Mouse (Mus musculus): ENCODE measurements around the gene Pdgfb. TPM values are rescaled to one million over a fixed set of nuclear protein-coding genes. Genes with fewer than 3 reads are reported as not detected.

Pdgfb gene
- polyA plus RNA-seq, 1 experiment from 2014 or later, result 7.0 TPM

DNA sequence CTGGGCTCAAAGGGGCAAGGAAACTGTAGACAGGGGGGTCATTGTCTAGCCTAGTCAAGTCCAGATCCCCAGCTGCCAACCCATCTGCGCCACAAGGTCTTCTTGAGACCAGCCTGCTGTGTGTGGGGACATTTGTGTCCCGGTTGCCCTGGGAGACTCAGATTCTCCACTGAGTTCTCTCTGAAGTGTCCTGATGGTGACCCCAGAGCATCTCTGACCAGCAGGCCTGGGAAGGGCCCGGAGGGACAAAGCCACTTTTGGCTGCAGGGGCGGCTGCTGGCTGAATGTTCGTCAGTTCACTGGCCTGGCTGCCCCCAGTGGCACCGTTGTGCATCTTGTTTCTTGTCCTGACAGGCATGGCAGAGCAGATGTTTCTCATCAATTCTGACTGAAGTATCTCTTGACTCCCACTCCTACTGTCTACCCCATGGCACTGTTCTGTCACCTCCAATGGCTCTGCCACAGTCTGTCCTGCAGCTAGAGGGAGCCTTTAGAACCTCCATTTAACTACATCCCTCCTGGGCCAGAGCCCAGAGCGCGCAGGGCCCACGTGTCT lies 53.3 kb downstream of the Pdgfb start:
- no peaks in the 10 kb centered on the region for H3K36me3 ChIP-seq (ENCODE audit: control insufficient read depth, insufficient read depth, low read length)
- WGBS, result 65% methylated on average over 9 of the region's 9 CpGs
- H3K27me3 ChIP-seq (replicated peaks; ENCODE audit: control insufficient read depth, insufficient read depth, low read length), result no peaks in the 10 kb centered on the region
- no peaks in the 10 kb centered on the region for H3K4me1 ChIP-seq (ENCODE audit: control insufficient read depth, insufficient read depth, low read length)
- no peak overlapping the region for H3K4me3 ChIP-seq (ENCODE audit: low read length)
- H3K4me2 ChIP-seq (ENCODE audit: low read depth, low read length), result no peak overlapping the region
- H3K9ac ChIP-seq (ENCODE audit: low read depth, low read length), result no peak overlapping the region
- no peaks in the 10 kb centered on the region for H3K9me3 ChIP-seq (ENCODE audit: control insufficient read depth, low read length)
- no peak overlapping the region for H3K27ac ChIP-seq (ENCODE audit: low read length)
- peak; percentile 38; the same call in 1 of the 2 replicates for ATAC-seq

DNA sequence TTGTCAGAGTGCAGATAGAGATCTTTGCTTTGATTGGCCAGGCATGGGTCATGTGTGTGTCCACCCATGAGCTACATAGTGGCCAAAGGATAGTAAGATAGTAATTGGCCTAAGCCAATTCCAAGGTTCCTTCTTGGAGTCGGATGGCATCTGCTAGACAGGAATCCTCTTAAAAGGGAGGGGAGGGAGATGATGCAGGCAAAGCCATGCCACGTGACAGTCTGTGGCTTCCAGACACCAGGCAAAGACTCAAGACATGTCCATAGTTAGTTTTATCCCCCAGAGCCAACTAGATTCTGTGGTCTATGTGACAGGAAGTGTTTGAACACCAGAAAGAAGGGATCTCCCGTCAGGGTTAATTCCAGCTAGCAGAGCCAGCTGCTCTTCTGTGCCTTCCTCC lies 56.4 kb downstream of the Pdgfb start:
- Histone ChIP-seq H3K36me3 (ENCODE audit: control insufficient read depth, insufficient read depth, low read length) (no peaks in the 10 kb centered on the region), H3K4me3 (ENCODE audit: low read length) (no peak overlapping the region), H3K27me3 (replicated peaks; ENCODE audit: control insufficient read depth, insufficient read depth, low read length) (no peaks in the 10 kb centered on the region), H3K4me1 (ENCODE audit: control insufficient read depth, insufficient read depth, low read length) (no peaks in the 10 kb centered on the region), H3K9me3 (ENCODE audit: control insufficient read depth, low read length) (no peaks in the 10 kb centered on the region), H3K9ac (ENCODE audit: low read depth, low read length) (no peak overlapping the region), H3K4me2 (ENCODE audit: low read depth, low read length) (no peak overlapping the region), H3K27ac (ENCODE audit: low read length) (no peak overlapping the region)
- no peak for ATAC-seq
- 51% methylated on average over 3 of the region's 3 CpGs for WGBS

DNA sequence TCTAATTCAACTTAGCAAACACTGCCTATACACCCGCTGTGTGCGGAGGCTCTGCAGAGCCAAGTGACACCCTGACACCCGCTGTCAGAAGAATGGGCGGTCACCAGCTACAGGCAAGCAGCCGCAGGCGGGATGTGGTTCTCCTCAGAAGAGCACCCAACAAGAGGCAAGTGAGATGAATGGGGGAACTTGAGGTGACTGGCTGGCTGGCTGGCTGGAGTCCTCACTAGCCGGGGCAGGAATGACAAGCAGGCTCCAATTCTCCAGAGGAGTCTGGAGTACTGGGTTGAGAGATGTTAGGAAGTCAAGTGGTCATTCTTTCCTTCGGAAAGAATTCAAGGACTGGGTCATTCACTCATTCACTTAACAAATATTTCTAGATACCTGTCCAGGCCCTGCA lies 58.2 kb downstream of the Pdgfb start:
- no peaks in the 10 kb centered on the region for H3K27me3 ChIP-seq (replicated peaks; ENCODE audit: control insufficient read depth, insufficient read depth, low read length)
- peaks cover 13% of the 10 kb centered on the region for H3K4me1 ChIP-seq (ENCODE audit: control insufficient read depth, insufficient read depth, low read length)
- H3K4me2 ChIP-seq (ENCODE audit: low read depth, low read length), result no peak overlapping the region
- 71% methylated on average over 8 of the region's 8 CpGs for WGBS
- H3K27ac ChIP-seq (ENCODE audit: low read length), result no peak overlapping the region
- ATAC-seq, result no peak
- H3K36me3 ChIP-seq (ENCODE audit: control insufficient read depth, insufficient read depth, low read length), result no peaks in the 10 kb centered on the region
- H3K4me3 ChIP-seq (ENCODE audit: low read length), result no peak overlapping the region
- no peaks in the 10 kb centered on the region for H3K9me3 ChIP-seq (ENCODE audit: control insufficient read depth, low read length)
- H3K9ac ChIP-seq (ENCODE audit: low read depth, low read length), result no peak overlapping the region

DNA sequence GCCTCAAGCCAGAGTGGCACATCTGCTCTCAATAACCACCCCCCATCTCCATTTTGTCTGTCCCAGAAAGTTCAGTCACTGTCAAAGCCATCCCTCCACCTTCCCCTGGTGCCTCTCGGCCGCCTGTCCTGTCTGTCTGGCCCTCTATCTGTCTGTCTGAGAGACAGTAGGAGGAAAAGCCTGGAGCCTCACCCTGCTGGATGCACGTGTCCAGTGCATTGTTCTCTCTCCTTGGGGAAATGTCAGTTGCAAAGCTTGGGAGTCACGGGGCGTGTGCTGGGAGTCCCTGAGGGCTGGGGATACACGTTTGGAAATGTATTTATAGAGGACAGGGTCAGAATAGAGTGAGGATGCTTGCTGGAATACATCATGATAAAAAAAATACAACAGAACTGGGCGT lies 61.3 kb downstream of the Pdgfb start:
- H3K4me2 ChIP-seq (ENCODE audit: low read depth, low read length), result no peak overlapping the region
- no peaks in the 10 kb centered on the region for H3K9me3 ChIP-seq (ENCODE audit: control insufficient read depth, low read length)
- ATAC-seq, result no peak
- H3K36me3 ChIP-seq (ENCODE audit: control insufficient read depth, insufficient read depth, low read length), result no peaks in the 10 kb centered on the region
- H3K27ac ChIP-seq (ENCODE audit: low read length), result no peak overlapping the region
- H3K27me3 ChIP-seq (replicated peaks; ENCODE audit: control insufficient read depth, insufficient read depth, low read length), result no peaks in the 10 kb centered on the region
- H3K9ac ChIP-seq (ENCODE audit: low read depth, low read length), result no peak overlapping the region
- 66% methylated on average over 7 of the region's 7 CpGs for WGBS
- no peak overlapping the region for H3K4me3 ChIP-seq (ENCODE audit: low read length)
- peaks cover 32% of the 10 kb centered on the region for H3K4me1 ChIP-seq (ENCODE audit: control insufficient read depth, insufficient read depth, low read length)

DNA sequence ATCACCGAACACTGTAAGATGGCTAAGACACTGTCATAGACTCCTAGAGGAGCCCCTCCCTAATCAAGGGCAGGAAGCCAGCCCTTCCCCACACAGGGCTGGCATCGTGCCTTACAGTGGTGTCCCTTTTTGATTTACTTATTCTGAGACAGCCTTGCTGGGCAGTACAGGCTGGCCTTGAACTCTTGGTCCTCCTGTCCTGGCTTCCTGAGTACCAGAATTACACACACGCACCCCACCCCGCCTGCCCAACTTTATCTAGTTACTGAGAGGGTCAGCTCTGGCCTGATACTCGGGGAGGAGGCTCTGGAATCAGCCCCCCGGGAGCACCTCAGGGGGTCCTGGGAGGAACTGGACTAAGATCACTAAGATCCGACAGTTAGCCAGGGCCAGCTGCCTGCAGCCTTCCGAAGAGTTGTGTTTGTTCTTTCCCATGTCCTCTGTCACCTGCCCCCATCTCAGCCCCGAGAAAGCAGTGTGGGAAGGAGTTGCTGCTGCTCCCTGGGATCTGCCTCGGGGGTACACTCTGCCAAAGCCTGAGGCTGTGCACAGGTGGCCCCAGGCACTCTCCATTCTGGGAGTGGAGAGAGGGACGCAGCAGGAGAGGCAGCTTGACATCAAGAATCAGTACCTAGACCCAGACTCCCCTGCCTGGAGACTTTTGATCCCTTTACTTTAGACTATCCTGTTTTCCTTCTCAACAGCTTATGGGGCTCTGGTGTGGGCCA lies 62.1 kb downstream of the Pdgfb start:
- no peak overlapping the region for H3K4me2 ChIP-seq (ENCODE audit: low read depth, low read length)
- H3K4me3 ChIP-seq (ENCODE audit: low read length), result no peak overlapping the region
- H3K4me1 ChIP-seq (ENCODE audit: control insufficient read depth, insufficient read depth, low read length), result peaks cover 32% of the 10 kb centered on the region
- no peaks in the 10 kb centered on the region for H3K9me3 ChIP-seq (ENCODE audit: control insufficient read depth, low read length)
- 42% methylated on average over 11 of the region's 11 CpGs for WGBS
- peak; percentile 24 for ATAC-seq
- H3K27me3 ChIP-seq (replicated peaks; ENCODE audit: control insufficient read depth, insufficient read depth, low read length), result no peaks in the 10 kb centered on the region
- no peak overlapping the region for H3K9ac ChIP-seq (ENCODE audit: low read depth, low read length)
- no peaks in the 10 kb centered on the region for H3K36me3 ChIP-seq (ENCODE audit: control insufficient read depth, insufficient read depth, low read length)
- H3K27ac ChIP-seq (ENCODE audit: low read length), result peak overlapping the region; percentile 46

- Histone ChIP-seq H3K4me3 (ENCODE audit: low read length) (no peak overlapping the region), H3K9me3 (ENCODE audit: control insufficient read depth, low read length) (no peaks in the 10 kb centered on the region), H3K27ac (ENCODE audit: low read length) (peak overlapping the region; percentile 68), H3K4me1 (ENCODE audit: control insufficient read depth, insufficient read depth, low read length) (peaks cover 32% of the 10 kb centered on the region), H3K4me2 (ENCODE audit: low read depth, low read length) (no peak overlapping the region), H3K27me3 (replicated peaks; ENCODE audit: control insufficient read depth, insufficient read depth, low read length) (no peaks in the 10 kb centered on the region), H3K9ac (ENCODE audit: low read depth, low read length) (peak overlapping the region; percentile 33; the same call in 1 of the 2 replicates), H3K36me3 (ENCODE audit: control insufficient read depth, insufficient read depth, low read length) (no peaks in the 10 kb centered on the region)
- WGBS, result 41% methylated on average over 14 of the region's 14 CpGs
- ATAC-seq, result peak; percentile 47
Observed at GRCm38 (mm10) chr15:79951730-79952503, 62.9 kb downstream of the Pdgfb start.

GRCm38 (mm10) chr15:79951226-79951625 lies 63.6 kb downstream of the Pdgfb start:
- Histone ChIP-seq H3K9ac (ENCODE audit: low read depth, low read length) (0 out of 2 replicates have a peak overlapping the region, but pooled peaks have one; percentile 2), H3K27me3 (replicated peaks; ENCODE audit: control insufficient read depth, insufficient read depth, low read length) (no peaks in the 10 kb centered on the region), H3K36me3 (ENCODE audit: control insufficient read depth, insufficient read depth, low read length) (no peaks in the 10 kb centered on the region), H3K4me3 (ENCODE audit: low read length) (no peak overlapping the region), H3K27ac (ENCODE audit: low read length) (peak overlapping the region; percentile 68), H3K4me2 (ENCODE audit: low read depth, low read length) (no peak overlapping the region), H3K4me1 (ENCODE audit: control insufficient read depth, insufficient read depth, low read length) (peaks cover 34% of the 10 kb centered on the region), H3K9me3 (ENCODE audit: control insufficient read depth, low read length) (no peaks in the 10 kb centered on the region)
- ATAC-seq, result no peak
- WGBS, result 75% methylated on average over 6 of the region's 6 CpGs

DNA sequence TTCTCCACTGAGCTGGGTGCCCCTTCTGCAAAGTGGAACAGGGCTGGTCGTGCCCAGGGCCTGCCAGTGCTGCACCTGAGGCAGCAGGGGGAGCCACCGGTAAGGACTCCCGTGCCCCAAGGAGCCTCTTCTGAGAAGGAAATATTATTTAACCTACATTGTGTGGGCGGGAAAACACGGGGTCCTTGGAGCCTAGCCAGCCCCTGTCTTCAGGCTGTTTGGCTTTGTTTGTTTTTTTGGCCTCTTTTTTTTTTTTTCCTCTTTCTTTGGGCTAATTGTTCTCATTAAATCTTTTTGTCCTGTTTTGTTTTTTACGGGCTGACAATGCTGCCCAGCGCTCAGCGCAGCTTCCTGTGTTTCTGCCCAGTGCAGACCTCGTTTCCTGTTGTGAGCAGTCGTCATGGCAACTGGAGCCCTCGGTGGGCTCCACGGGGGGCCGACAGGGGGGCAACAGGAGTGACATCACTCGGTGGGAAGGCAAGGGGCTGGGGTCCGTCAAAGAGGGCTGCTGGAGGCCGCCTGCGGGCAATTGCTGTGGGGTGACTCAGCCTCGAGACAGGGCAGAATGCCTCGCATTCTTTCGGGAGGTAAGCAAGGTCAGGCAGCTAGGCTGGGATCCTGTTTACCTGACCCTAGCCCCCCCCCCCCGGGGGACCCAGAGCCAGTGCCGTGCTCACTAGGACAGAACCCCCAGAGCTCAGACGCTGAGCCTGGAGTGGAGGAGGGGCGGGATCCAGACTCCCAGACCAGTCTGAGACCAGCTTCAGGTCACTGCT lies 64.3 kb downstream of the Pdgfb start:
- 2% methylated on average over 24 of the region's 24 CpGs for WGBS
- no peaks in the 10 kb centered on the region for H3K9me3 ChIP-seq (ENCODE audit: control insufficient read depth, low read length)
- H3K9ac ChIP-seq (ENCODE audit: low read depth, low read length), result peak overlapping the region; percentile 64
- ATAC-seq, result peak; percentile 45
- H3K4me1 ChIP-seq (ENCODE audit: control insufficient read depth, insufficient read depth, low read length), result peaks cover 35% of the 10 kb centered on the region
- peak overlapping the region; percentile 68 for H3K27ac ChIP-seq (ENCODE audit: low read length)
- H3K27me3 ChIP-seq (replicated peaks; ENCODE audit: control insufficient read depth, insufficient read depth, low read length), result no peaks in the 10 kb centered on the region
- H3K4me3 ChIP-seq (ENCODE audit: low read length), result peak overlapping the region; percentile 45
- peak overlapping the region; percentile 84 for H3K4me2 ChIP-seq (ENCODE audit: low read depth, low read length)
- no peaks in the 10 kb centered on the region for H3K36me3 ChIP-seq (ENCODE audit: control insufficient read depth, insufficient read depth, low read length)

DNA sequence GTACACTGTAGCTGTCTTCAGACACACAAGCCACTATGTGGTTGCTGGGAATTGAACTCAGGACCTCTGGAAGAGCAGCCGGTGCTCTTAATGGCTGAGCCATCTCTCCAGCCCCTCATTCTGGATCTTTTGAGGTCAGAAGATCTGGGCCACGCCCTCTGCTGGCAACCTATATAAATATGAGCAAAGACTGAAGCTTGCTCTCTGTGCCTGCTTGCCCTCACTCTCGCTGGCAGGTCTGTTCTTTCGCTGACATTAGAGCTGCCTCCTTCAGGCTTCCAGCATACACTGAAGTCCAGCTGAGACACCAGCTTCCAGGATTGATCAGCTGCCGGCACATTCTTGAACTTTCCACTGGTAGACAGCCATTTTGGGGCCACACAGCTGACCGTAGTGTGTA lies 67.1 kb downstream of the Pdgfb start:
- Histone ChIP-seq H3K27ac (ENCODE audit: low read length) (no peak overlapping the region), H3K4me1 (ENCODE audit: control insufficient read depth, insufficient read depth, low read length) (peaks cover 33% of the 10 kb centered on the region), H3K9me3 (ENCODE audit: control insufficient read depth, low read length) (no peaks in the 10 kb centered on the region), H3K9ac (ENCODE audit: low read depth, low read length) (no peak overlapping the region), H3K4me2 (ENCODE audit: low read depth, low read length) (no peak overlapping the region), H3K4me3 (ENCODE audit: low read length) (no peak overlapping the region), H3K27me3 (replicated peaks; ENCODE audit: control insufficient read depth, insufficient read depth, low read length) (no peaks in the 10 kb centered on the region), H3K36me3 (ENCODE audit: control insufficient read depth, insufficient read depth, low read length) (no peaks in the 10 kb centered on the region)
- 59% methylated on average over 6 of the region's 6 CpGs for WGBS
- no peak for ATAC-seq
